Mouse (Mus musculus) neural tube, embryonic 11.5 days (tissue): Measurements from ENCODE around the gene Rgcc. TPM values are rescaled to one million over a fixed set of nuclear protein-coding genes. Genes with fewer than 3 reads are reported as not detected.

ENCODE experiments used
- ATAC-seq: fragments of 200-750 bp; cut with Nextera tagmentation; 2 replicates; pipeline ENCODE4 v1.8.0; 2017; ENCODE audit warnings: moderate number of reproducible peaks, mild to moderate bottlenecking, moderate TSS enrichment, moderate library complexity; ENCODE audit not compliant: insufficient read depth, low FRiP score, low TSS enrichment
- DNase-seq: peaks from one replicate; pipeline ENCODE4 v3.0.0-alpha.2; 2015; ENCODE audit warnings: low spot score
- H3K27ac ChIP-seq: fragments of 300-500 bp; sonication (generic); 2 replicates; pipeline ENCODE4 v1.5.1; 2014; ENCODE audit warnings: low read depth, mild to moderate bottlenecking, low read length
- H3K27me3 ChIP-seq: fragments of 300-500 bp; sonication (generic); 2 replicates; pipeline ENCODE4 v1.6.1; 2014; ENCODE audit warnings: mild to moderate bottlenecking, low read length, mixed read lengths; ENCODE audit not compliant: control insufficient read depth, insufficient read depth
- H3K36me3 ChIP-seq: fragments of 300-500 bp; sonication (generic); 2 replicates; pipeline ENCODE4 v1.6.1; 2014; ENCODE audit warnings: mild to moderate bottlenecking, low read length, moderate library complexity, mixed read lengths; ENCODE audit not compliant: control insufficient read depth, insufficient read depth
- H3K4me1 ChIP-seq: fragments of 300-500 bp; sonication (generic); 2 replicates; pipeline ENCODE4 v1.6.1; 2014; ENCODE audit warnings: low read length, mixed read lengths; ENCODE audit not compliant: control insufficient read depth, insufficient read depth
- H3K4me2 ChIP-seq: fragments of 300-500 bp; sonication (generic); 2 replicates; pipeline ENCODE4 v1.6.1; 2014; ENCODE audit warnings: low read depth, mild to moderate bottlenecking, moderate library complexity
- H3K4me3 ChIP-seq: fragments of 300-500 bp; sonication (generic); 2 replicates; pipeline ENCODE4 v1.5.1; 2014; ENCODE audit warnings: low read depth, low read length
- H3K9ac ChIP-seq: fragments of 300-500 bp; sonication (generic); 2 replicates; pipeline ENCODE4 v1.6.1; 2014; ENCODE audit warnings: mild to moderate bottlenecking, low read length
- H3K9me3 ChIP-seq: fragments of 300-500 bp; sonication (generic); 2 replicates; pipeline ENCODE4 v1.6.1; 2016; ENCODE audit warnings: low read length; ENCODE audit not compliant: control insufficient read depth
- WGBS: fragments of 180-500 bp; shearing (Covaris S2); extraction: QIAGEN DNeasy Blood & Tissue Kit; methylation state at CpG from one replicate; pipeline ENCODE4 v1.1.7; 2014; 5-methylcytosine and 5-hydroxymethylcytosine counted together
- polyA plus RNA-seq: library from polyadenylated mRNA; unstranded; fragments of >200 nt; fragmentation: Nextera tagmentation; extraction: Ambion mirVana; gene quantifications from 2 replicates; pipeline ENCODE4 v1.2.1, GENCODE M21; 2014

The Rgcc gene
- polyA plus RNA-seq, 1 experiment from 2014 or later, result 51.8 TPM

DNA sequence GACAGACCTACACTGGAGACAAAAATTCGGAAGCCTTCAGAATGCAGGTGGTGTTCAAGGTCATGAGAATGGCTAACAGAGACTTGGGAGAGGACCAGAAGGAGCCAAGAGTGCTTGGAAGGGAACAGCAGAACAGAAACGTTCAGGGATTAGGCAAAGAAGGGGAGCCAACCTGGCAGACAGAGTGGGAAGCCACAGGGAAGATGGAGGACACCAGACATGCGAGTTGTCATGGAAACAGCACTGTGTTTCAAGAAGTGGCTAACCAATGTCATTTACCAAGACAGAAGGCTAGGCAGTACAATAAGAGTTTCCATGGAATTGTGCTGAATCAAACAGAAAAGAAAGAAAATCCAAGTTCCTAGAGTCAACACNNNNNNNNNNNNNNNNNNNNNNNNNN, 56.9 kb downstream of the Rgcc start:
- H3K27me3 ChIP-seq, result no peaks in the 10 kb centered on the region
- no peak overlapping the region for H3K4me3 ChIP-seq
- no peak overlapping the region for H3K9ac ChIP-seq
- no peaks in the 10 kb centered on the region for H3K36me3 ChIP-seq
- 60% methylated on average over 3 of the region's 3 CpGs for WGBS
- H3K27ac ChIP-seq, result no peak overlapping the region
- no peaks in the 10 kb centered on the region for H3K9me3 ChIP-seq
- ATAC-seq (no peak), DNase-seq (no peak)
- no peak overlapping the region for H3K4me2 ChIP-seq
- H3K4me1 ChIP-seq, result no peaks in the 10 kb centered on the region

DNA sequence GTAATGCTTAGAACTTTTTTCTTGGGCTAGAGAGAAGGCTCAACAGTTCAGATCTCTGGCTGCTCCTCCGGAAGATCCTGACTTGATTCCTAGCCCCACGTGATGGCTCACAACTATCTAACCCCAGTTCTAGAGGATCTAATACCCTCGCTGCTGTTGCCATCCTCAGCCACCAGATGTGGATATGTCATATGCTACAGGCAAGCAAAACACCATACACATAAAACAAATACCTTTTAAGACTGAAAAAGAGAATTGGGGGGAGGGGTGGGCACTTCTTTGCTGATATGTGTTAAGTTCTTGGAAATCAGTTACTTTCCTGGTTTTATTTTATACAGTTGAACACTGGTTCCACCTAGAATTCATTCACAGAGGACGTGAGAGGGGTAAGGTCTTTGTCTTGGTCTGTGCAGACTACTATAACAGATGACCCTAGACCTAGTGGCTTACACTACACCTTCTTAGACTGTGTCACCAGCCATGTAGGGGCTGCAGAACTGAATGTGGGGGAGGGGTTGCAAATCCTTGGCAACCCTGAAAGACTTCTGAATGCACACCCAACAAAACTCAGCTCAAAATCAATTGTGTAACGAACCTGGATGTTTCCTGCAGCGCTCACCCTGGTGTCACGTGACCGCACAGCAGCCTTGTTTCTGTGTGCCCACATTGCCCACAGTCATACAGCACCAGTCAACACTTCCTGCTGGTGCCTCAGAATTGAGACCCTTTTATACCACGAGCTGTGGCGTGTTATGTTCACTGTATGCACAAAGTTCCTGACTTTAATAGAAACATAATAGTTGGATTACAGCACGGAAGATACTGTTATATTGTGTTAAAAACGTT, 58.2 kb downstream of the Rgcc start:
- Histone ChIP-seq H3K9me3 (no peaks in the 10 kb centered on the region), H3K4me2 (no peak overlapping the region), H3K4me3 (no peak overlapping the region), H3K4me1 (no peaks in the 10 kb centered on the region), H3K36me3 (no peaks in the 10 kb centered on the region), H3K27me3 (no peaks in the 10 kb centered on the region), H3K27ac (no peak overlapping the region), H3K9ac (no peak overlapping the region)
- DNase-seq (no peak), ATAC-seq (no peak)
- WGBS, result 85% methylated on average over 12 of the region's 12 CpGs

DNA sequence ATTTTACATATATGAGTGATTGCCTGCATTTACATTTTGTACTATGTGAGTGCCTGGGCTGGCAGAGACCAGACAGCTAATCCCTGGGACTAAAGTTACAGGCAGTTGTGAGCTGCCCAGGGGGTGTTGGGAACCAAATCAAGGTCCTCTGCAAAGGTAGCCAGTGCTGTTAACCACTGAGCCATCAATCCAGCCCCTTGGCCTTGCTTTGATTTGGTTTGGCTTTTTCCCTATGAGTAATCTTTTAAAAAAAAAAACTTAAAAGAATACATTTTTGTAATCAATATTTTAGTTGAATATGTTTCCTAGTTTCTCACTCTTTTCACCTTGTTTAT, 59.1 kb downstream of the Rgcc start:
- Histone ChIP-seq H3K4me2 (no peak overlapping the region), H3K9ac (no peak overlapping the region), H3K4me3 (no peak overlapping the region), H3K9me3 (no peaks in the 10 kb centered on the region), H3K27me3 (no peaks in the 10 kb centered on the region), H3K36me3 (no peaks in the 10 kb centered on the region), H3K4me1 (no peaks in the 10 kb centered on the region), H3K27ac (no peak overlapping the region)
- no peak for DNase-seq
- no peak for ATAC-seq

DNA sequence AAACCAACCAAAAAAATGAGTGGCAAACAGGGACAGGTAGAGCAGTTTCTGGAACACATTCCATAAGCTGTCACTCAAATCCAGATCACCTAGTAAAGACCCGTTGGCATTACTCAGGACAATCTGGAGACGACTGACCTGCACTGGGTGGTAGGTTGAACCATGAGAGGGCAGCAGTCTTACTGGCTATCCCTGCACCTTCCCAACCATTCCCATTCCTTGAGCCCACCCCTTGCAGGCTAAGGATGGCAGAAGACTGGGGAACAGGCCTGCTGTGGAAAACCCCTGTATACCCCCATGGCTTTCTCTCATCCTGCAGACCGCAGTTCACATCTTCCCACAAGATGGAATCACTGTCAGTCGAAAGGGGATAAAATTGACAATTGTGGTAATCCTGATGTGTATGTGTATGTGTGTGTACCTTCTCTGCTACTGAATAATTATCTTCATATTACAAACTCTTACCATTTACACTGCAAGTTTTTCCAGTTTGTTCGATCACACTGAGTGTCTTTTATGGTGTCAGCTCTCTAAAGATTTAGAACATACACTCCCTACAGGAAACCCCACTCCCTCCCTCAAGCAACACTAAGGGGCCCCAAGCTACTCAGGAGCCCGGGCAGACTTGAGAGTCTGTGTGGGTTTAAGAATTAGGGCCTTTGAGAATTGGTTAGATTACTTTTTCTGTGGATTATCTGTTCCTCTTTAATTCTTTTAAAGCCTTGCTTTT, 59.6 kb downstream of the Rgcc start:
- Histone ChIP-seq H3K4me1 (no peaks in the 10 kb centered on the region; the same call in 1 of the 2 replicates), H3K4me2 (no peak overlapping the region), H3K27ac (no peak overlapping the region), H3K27me3 (no peaks in the 10 kb centered on the region), H3K36me3 (no peaks in the 10 kb centered on the region), H3K4me3 (no peak overlapping the region), H3K9ac (no peak overlapping the region), H3K9me3 (no peaks in the 10 kb centered on the region)
- 84% methylated on average over 6 of the region's 6 CpGs for WGBS
- ATAC-seq, result no peak
- DNase-seq, result no peak

DNA sequence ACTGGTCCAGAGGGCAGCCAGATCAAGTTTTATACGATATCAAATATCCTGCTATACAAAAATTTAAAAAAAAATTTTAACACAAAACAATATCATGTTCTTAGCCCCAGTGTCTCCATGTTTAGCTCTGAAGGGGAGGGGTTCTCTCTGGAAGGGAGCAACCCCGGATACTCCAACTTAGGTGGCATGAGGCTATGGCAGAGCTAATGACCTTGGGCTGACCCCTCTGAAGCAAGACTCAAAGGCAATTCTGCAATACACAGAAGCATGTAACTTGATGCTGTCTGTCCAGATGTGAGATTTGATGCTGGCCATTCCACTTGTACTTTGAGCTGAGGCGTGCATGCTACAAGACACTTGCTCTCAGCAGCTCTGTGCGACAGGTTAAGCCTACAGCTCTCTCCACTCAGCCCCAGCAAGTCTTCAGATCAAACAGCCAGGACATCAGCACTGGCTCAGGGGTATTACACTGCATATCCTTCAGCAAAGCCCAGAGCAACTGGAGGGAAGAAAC, 60.3 kb downstream of the Rgcc start:
- WGBS, result 74% methylated on average over 4 of the region's 4 CpGs
- Histone ChIP-seq H3K4me1 (no peaks in the 10 kb centered on the region; the same call in 1 of the 2 replicates), H3K27ac (no peak overlapping the region), H3K4me2 (no peak overlapping the region), H3K36me3 (no peaks in the 10 kb centered on the region), H3K4me3 (no peak overlapping the region), H3K9me3 (no peaks in the 10 kb centered on the region), H3K27me3 (no peaks in the 10 kb centered on the region), H3K9ac (no peak overlapping the region)
- ATAC-seq (no peak), DNase-seq (no peak)

DNA sequence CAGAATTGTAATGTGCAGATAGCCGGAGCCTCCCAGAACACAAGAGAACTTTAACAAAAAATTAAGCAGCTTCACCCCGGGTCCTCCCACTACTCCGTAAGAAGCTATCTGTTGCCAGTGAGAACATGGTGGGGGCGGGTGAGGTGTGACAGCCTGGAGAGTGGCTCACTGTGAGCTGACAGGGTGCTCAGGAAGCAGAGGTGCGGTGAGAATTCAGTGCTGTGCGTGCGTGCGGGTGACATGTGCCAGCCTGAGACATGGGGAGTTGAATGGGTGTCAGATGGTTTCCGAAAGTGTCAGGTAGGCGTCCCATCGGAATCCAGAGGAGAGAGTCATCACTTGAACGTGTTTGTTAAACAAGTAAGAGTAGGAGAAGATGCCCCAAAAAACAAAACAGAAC, 62.0 kb downstream of the Rgcc start:
- DNase-seq (no peak), ATAC-seq (no peak)
- Histone ChIP-seq H3K4me2 (no peak overlapping the region), H3K36me3 (no peaks in the 10 kb centered on the region), H3K27me3 (no peaks in the 10 kb centered on the region), H3K9ac (no peak overlapping the region), H3K4me3 (no peak overlapping the region), H3K27ac (no peak overlapping the region), H3K4me1 (peaks cover 2% of the 10 kb centered on the region; the same call in 1 of the 2 replicates), H3K9me3 (no peaks in the 10 kb centered on the region)
- WGBS, result 92% methylated on average over 12 of the region's 12 CpGs

Other genes with a start within 250 kb of the Rgcc start
- not detected in 2 replicates for gene Zfp957, start 54.3 kb downstream of the Rgcc start, polyA plus RNA-seq
- 35.5 and 38.8 TPM in 2 replicates for gene Naa16, start 89.1 kb upstream of the Rgcc start, polyA plus RNA-seq
- 11.7 and 11.8 TPM in 2 replicates for gene Mtrf1, start 96.1 kb upstream of the Rgcc start, polyA plus RNA-seq
- 18.4 and 19.9 TPM in 2 replicates for gene Kbtbd7, start 124.9 kb upstream of the Rgcc start, polyA plus RNA-seq
- gene Kbtbd6, start 150.2 kb upstream of the Rgcc start, polyA plus RNA-seq, result 5.7 and 6.3 TPM in 2 replicates
- 8.2 and 8.3 TPM in 2 replicates for gene Elf1, start 179.5 kb upstream of the Rgcc start, polyA plus RNA-seq
- 57.8 TPM in 2 replicates for gene Wbp4, start 179.9 kb upstream of the Rgcc start, polyA plus RNA-seq